Mouse (Mus musculus): Measurements from ENCODE around the gene Mertk.
"Not testable (repeated sequence)": the region's sequence is repeated elsewhere in the genome, so short reads cannot be mapped to it uniquely, and the experiment has no call there.

Gene Mertk

GRCm38 (mm10) chr2:128698693-128699181 is at the start of gene Mertk:
TSS of gene Mertk (plus strand) at chr2:128698956.
- DNase-seq (ENCODE audit: low read depth) = peak; percentile 58

GRCm38 (mm10) chr2:128680661-128681060 is 18.1 kb upstream of the Mertk start:
- DNase-seq (ENCODE audit: low read depth) = no peak

GRCm38 (mm10) chr2:128686921-128687557 is 11.7 kb upstream of the Mertk start, which contains the start of gene Anapc1:
TSS of gene Anapc1 (minus strand) at chr2:128687391.
- DNase-seq (ENCODE audit: low read depth) = peak; percentile 77

- DNase-seq (ENCODE audit: low read depth) = no peak
Observed at GRCm38 (mm10) chr2:128687558-128688120, 11.1 kb upstream of the Mertk start.

GRCm38 (mm10) chr2:128692336-128692735 is 6.4 kb upstream of the Mertk start:
- DNase-seq (ENCODE audit: low read depth) = no peak

GRCm38 (mm10) chr2:128692771-128693170 is 6.0 kb upstream of the Mertk start:
- no peak for DNase-seq (ENCODE audit: low read depth)

- no peak for DNase-seq (ENCODE audit: low read depth)
Observed at GRCm38 (mm10) chr2:128693236-128693635, 5.5 kb upstream of the Mertk start.

GRCm38 (mm10) chr2:128693828-128694227 is 4.9 kb upstream of the Mertk start:
- DNase-seq (ENCODE audit: low read depth) = not testable (repeated sequence)

- no peak for DNase-seq (ENCODE audit: low read depth)
Observed at GRCm38 (mm10) chr2:128694548-128694947, 4.2 kb upstream of the Mertk start.

GRCm38 (mm10) chr2:128696426-128696825 is 2.3 kb upstream of the Mertk start:
- DNase-seq (ENCODE audit: low read depth) = no peak

- DNase-seq (ENCODE audit: low read depth) = no peak
Observed at GRCm38 (mm10) chr2:128697047-128697446, 1.7 kb upstream of the Mertk start.

- no peak for DNase-seq (ENCODE audit: low read depth)
Observed at GRCm38 (mm10) chr2:128697566-128697965, 1.2 kb upstream of the Mertk start.

GRCm38 (mm10) chr2:128698140-128698692 is 540 bp upstream of the Mertk start:
- DNase-seq (ENCODE audit: low read depth) = peak; percentile 70

GRCm38 (mm10) chr2:128699201-128699885 is 587 bp downstream of the Mertk start:
- no peak for DNase-seq (ENCODE audit: low read depth)

- no peak for DNase-seq (ENCODE audit: low read depth)
Observed at GRCm38 (mm10) chr2:128704474-128704873, 5.7 kb downstream of the Mertk start.

- DNase-seq (ENCODE audit: low read depth) = peak; percentile 47
Observed at GRCm38 (mm10) chr2:128709264-128709663, 10.5 kb downstream of the Mertk start.

- no peak for DNase-seq (ENCODE audit: low read depth)
Observed at GRCm38 (mm10) chr2:128710609-128711008, 11.9 kb downstream of the Mertk start.

GRCm38 (mm10) chr2:128712940-128713339 is 14.2 kb downstream of the Mertk start:
- DNase-seq (ENCODE audit: low read depth) = no peak

- peak; percentile 31 for DNase-seq (ENCODE audit: low read depth)
Observed at GRCm38 (mm10) chr2:128713548-128714003, 14.8 kb downstream of the Mertk start.

- no peak for DNase-seq (ENCODE audit: low read depth)
Observed at GRCm38 (mm10) chr2:128714724-128715241, 16.0 kb downstream of the Mertk start.

- no peak for DNase-seq (ENCODE audit: low read depth)
Observed at GRCm38 (mm10) chr2:128715979-128716378, 17.2 kb downstream of the Mertk start.

- DNase-seq (ENCODE audit: low read depth) = no peak
Observed at GRCm38 (mm10) chr2:128719380-128719779, 20.6 kb downstream of the Mertk start.

All from fibroblast of lung, adult 2 months (primary cell).